Mouse (Mus musculus): Measurements from ENCODE around the gene Fam222a.

DNA sequence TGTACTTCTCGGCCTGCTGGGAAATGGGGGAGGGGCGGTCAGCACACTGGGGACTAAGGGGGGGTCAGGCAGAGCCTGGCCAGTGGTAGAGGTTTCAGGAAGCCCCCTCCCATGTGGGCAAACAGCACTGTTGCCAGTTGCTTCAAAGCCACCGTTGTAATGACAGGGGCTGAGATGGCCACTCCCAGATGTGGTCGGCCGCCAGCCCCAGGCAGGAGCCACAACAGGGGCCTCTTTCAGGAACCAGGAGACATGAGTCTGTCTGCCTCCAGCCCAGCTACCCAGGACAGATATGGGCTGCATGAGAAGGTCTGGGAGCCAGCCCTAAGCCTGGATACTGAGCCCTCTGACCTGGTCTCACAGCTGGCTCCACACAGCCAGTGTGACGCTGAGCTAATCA, 77.1 kb downstream of the Fam222a start:
- TF ChIP-seq CTCF (IDR thresholded peaks at IDR 0.05; ENCODE audit: low read depth), result no peak
- no peak for TF ChIP-seq EP300 (optimal IDR thresholded peaks at IDR 0.05)
